Mouse (Mus musculus): ENCODE measurements around the gene Gm32717. TPM values are rescaled to one million over a fixed set of nuclear protein-coding genes. Genes with fewer than 3 reads are reported as not detected.
"Not testable (repeated sequence)": the region's sequence is repeated elsewhere in the genome, so short reads cannot be mapped to it uniquely, and the experiment has no call there.

The Gm32717 gene
- total RNA-seq (2021): under 1 TPM; 0.69 to 0.92 TPM
- long read RNA-seq, experiment 1: 0 reads
- long read RNA-seq, experiment 2: 0 reads

DNA sequence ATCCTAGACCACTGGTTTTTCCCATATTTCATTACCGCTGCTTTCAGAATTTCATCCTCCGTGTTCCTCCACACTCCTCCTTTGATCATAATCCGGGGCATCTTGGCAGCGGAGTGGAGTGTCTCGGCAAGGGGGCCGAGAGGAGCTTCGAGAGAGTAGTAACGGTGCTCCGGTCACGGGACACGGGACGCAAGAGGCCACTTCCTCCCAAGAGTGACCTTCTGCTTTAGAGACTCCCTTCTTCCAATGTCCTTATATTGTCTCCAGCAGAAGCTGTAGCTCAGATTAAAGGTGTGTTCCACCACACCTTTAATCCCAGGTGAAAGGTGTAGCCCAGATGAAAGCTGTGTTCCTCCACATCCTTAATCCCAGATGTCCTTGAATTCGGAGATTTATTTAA lies at the start of gene Gm32717:
Gene Gm32717 (minus strand): TSS at position 101 of the 400 bp plus-strand sequence.
- not testable (repeated sequence) for DNase-seq (ENCODE audit: low spot score in 2 of 2); H3K4me3 ChIP-seq

DNA sequence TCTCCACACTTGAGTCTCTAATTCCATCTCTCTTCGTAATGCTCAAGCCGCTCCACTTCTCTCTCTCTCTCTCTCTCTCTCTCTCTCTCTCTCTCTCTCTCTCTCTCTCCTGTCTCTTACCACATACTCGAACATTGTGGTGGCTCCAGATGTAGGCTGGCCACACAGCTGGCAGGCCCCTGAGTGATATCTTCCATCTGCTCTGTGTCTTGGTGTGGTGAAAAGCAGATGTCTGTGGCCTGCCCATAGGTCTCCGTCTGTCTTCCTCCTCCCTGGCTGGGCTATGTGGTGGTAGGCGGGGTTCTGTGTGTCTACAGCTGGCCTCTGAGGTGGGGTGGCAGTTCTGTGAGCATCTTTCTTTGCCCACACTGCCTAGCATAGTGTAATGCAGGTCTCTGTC lies 42.4 kb upstream of the Gm32717 start:
- H3K4me3 ChIP-seq; DNase-seq (ENCODE audit: low spot score in 2 of 2): not testable (repeated sequence)

More for the DNA sequence above, at the start of gene Gm32717:
- H3K27ac ChIP-seq: not testable (repeated sequence)

DNA sequence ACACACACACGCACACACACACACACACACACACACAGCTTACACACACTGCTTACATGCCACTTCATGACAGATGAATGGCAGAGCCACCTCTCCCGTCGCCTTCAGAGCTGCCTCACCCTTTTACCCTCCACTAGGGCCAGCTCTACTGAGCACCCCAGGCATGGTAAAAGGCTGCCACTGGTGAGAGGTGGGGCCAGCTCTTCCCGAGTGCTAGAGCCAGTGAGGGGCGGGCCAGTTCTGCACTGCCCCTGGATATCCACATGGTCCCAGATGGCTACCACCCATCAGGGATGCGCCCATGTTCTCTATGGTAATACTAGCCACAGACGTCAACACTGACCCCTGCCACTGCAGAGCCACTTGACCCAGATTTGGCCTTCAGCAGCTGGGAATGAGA lies 42.0 kb upstream of the Gm32717 start:
- H3K27ac ChIP-seq; DNase-seq (ENCODE audit: low spot score in 2 of 2); H3K4me3 ChIP-seq: not testable (repeated sequence)

More for the DNA sequence above, 42.4 kb upstream of the Gm32717 start:
- not testable (repeated sequence) for H3K27ac ChIP-seq

DNA sequence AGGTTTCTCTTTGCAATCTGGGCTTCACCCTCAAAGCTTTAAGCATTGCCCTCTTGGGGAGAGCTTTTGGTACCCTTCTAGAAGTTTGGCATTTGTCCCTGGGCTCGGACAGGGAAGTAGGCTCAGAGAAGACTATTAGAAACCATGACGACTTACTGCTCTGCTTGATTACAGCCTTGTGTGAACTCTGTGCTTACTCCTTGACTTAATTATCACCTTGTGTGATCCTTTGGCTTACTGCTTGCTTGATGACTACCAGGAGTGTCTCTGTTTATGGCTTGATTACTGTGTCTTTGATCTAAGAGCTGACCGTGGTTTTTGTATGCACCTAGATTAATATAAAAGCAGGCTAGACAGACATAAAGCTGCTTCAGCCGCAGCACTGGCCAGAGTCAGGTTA lies 37.5 kb upstream of the Gm32717 start:
- DNase-seq (ENCODE audit: low spot score in 2 of 2); H3K4me3 ChIP-seq; H3K27ac ChIP-seq: not testable (repeated sequence)

DNA sequence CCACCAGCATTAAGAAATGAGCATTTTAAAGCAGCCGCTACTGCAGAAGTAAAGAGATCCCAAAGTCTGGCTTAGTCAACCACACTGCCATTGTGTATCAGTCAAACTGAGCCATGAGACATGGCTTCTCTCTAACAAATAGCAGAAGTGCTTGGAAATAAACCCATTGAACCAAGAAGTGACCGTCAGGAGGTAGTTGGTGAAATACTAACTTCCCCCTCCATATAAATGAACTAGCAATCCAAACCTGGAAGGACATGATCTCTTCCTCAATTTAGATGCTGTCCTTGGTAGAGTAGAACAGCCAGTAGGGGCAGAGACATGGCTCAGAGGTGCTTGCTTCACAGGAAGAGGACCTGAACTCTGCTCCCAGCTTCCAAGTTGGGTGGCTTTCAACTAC lies 30.8 kb upstream of the Gm32717 start:
- not testable (repeated sequence) for H3K4me3 ChIP-seq; DNase-seq (ENCODE audit: low spot score in 2 of 2); H3K27ac ChIP-seq

DNA sequence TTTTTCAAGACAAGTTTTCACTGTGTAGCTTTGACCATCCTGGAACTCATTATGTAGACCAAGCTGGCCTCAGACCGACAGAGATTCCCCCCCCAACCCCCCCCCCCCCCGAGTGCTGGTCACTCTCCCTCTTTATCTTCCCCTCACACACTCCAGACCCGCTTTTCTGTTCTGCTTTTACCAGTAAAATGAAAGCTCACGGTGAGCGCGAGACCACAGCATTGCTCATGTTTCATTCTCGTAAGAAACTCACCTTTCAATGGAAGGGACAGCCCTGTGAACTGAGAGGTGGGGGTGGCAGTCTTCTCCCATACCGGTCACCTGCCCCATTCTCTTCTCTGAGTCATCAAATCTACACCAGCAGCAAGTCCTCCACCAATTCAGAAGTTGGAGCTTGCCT lies 28.2 kb upstream of the Gm32717 start:
- not testable (repeated sequence) for H3K27ac ChIP-seq; H3K4me3 ChIP-seq; DNase-seq (ENCODE audit: low spot score in 2 of 2)

DNA sequence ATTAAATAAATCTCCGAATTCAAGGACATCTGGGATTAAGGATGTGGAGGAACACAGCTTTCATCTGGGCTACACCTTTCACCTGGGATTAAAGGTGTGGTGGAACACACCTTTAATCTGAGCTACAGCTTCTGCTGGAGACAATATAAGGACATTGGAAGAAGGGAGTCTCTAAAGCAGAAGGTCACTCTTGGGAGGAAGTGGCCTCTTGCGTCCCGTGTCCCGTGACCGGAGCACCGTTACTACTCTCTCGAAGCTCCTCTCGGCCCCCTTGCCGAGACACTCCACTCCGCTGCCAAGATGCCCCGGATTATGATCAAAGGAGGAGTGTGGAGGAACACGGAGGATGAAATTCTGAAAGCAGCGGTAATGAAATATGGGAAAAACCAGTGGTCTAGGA lies 17.8 kb upstream of the Gm32717 start, which contains the start of gene Gm32802:
Gene Gm32802 (plus strand): TSS at position 301 of the 400 bp plus-strand sequence.
- H3K4me3 ChIP-seq; DNase-seq (ENCODE audit: low spot score in 2 of 2); H3K27ac ChIP-seq: not testable (repeated sequence)

DNA sequence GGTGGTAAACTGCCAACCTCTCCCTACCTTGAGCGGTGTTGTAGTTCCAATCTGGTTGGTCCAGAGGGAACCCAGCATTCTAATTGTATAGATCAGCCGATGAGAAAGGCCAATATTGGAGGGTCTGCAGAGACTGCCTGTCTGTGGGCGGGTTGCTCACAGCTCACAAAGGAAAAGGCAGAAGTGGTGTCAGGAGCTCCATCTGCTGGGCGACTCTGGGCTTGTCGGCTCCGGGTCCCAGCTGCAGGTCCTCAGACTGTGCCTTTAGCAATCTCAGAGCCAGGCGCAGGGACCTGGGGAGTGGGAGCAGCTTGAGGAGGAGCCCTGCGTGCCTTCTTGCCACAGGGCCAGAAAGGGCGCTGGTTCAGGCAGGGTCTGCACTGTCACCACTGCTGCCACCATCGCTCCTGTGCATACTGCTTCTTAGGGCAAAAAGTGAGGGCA lies 10.3 kb upstream of the Gm32717 start:
- Histone ChIP-seq H3K27ac (no peak overlapping the region), H3K4me3 (no peak overlapping the region)
- DNase-seq (ENCODE audit: low spot score in 2 of 2): peak; percentile 7 to 18
- peak; percentile 64 for TF ChIP-seq CTCF (conservative IDR thresholded peaks at IDR 0.05)

DNA sequence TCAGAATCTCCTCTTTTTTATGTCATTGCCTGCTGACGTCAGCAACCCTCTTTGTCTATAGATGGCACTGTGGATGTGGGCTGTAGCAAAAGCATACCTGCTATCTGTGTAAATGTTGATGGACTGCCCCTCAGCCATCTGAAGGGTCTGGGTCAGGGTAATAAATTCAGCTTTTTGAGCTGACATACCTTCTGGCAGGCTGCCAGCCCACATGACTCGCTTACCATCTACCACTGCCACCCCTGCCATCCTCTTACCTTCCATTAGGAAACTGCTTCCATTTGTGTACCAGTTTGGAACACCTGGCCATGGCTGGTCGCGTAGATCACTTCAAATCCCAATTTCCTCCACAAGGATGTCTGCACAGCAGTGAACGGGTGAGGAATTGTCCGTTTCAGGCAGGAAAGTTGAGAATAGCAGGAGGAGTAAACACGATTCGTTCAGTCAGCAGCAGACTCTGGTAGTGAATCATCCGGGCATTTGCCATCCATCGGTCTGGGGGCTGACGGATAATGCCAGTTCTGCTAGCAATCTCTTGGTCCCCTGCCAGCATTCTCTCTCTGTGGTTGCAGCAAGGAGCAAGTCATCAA lies 8.5 kb upstream of the Gm32717 start:
- not testable (repeated sequence) for H3K4me3 ChIP-seq
- DNase-seq (ENCODE audit: low spot score in 2 of 2): peak; percentile 10 to 42

DNA sequence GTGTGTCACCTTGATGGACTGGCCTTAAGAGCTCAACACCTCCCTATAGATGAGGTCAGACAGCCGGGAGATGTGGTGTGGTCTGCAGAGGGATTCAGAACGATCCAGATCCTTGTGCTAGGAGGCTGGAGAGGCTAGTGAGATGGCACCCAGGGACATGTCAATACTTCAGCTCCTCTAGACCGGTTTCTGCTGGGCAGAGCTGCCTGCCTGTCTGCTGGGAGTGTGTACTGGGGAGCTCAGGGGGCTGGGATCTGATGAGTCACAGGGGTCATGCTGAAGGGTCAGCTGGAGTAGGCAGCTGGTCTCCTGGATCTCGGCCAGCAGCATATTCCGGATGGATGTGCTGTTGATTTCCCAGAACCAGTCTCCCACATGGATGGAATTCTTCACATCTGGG lies 8.0 kb downstream of the Gm32717 start:
- H3K4me3 ChIP-seq; H3K27ac ChIP-seq; DNase-seq (ENCODE audit: low spot score in 2 of 2): not testable (repeated sequence)

More for the DNA sequence above, 8.5 kb upstream of the Gm32717 start:
- not testable (repeated sequence) for H3K27ac ChIP-seq

DNA sequence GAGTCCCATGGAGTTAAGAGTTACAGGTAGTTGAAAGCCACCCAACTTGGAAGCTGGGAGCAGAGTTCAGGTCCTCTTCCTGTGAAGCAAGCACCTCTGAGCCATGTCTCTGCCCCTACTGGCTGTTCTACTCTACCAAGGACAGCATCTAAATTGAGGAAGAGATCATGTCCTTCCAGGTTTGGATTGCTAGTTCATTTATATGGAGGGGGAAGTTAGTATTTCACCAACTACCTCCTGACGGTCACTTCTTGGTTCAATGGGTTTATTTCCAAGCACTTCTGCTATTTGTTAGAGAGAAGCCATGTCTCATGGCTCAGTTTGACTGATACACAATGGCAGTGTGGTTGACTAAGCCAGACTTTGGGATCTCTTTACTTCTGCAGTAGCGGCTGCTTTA lies 13.0 kb downstream of the Gm32717 start:
- DNase-seq (ENCODE audit: low spot score in 2 of 2); H3K4me3 ChIP-seq; H3K27ac ChIP-seq: not testable (repeated sequence)

DNA sequence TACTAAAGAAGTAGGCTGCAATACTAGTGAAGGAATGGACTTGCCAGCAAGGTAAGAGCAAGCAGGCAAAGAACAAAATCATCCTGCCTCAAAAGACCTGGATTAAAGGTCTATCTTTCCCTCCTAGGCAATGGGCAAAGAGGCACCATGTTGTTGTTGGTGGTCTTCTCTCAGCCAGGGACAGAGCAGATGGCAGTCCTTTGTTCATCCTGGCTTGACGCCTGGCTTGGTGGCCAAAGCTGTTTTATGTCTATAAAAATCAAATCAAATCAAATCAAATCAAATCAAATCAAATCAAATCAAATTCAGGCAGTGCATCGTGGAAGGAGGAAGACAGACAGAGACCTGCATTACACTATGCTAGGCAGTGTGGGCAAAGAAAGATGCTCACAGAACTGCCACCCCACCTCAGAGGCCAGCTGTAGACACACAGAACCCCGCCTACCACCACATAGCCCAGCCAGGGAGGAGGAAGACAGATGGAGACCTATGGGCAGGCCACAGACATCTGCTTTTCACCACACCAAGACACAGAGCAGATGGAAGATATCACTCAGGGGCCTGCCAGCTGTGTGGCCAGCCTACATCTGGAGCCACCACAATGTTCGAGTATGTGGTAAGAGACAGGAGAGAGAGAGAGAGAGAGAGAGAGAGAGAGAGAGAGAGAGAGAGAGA lies 24.7 kb downstream of the Gm32717 start:
- DNase-seq (ENCODE audit: low spot score in 2 of 2); H3K27ac ChIP-seq; H3K4me3 ChIP-seq: not testable (repeated sequence)

DNA sequence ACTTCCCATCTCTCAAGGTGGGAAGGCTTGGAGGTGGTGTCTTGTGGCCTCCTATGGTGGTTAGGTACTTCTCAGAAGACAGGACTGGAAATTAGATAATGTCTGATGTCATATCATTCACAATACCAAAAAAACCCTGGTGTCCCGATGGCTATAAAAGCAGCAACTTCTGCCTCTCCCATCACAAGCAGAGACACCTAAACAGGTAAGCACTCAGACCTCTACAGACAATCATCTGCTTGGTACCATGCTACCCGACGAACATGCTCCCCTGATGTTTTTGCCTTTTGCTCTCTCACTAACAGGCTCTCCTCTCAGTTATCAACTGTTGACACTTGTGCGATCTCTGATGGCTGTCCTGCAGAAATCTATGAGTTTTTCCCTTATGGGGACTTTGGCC lies 35.9 kb downstream of the Gm32717 start, which contains the start of gene Il22:
Gene Il22 (plus strand): TSS at position 301 of the 400 bp plus-strand sequence.
- no peak for TF ChIP-seq CTCF (conservative IDR thresholded peaks at IDR 0.05)
- H3K4me3 ChIP-seq: no peak within 1 kb of the TSS
- no peak within 1 kb of the TSS for H3K27ac ChIP-seq
- DNase-seq (ENCODE audit: low spot score in 2 of 2): no peak

DNA sequence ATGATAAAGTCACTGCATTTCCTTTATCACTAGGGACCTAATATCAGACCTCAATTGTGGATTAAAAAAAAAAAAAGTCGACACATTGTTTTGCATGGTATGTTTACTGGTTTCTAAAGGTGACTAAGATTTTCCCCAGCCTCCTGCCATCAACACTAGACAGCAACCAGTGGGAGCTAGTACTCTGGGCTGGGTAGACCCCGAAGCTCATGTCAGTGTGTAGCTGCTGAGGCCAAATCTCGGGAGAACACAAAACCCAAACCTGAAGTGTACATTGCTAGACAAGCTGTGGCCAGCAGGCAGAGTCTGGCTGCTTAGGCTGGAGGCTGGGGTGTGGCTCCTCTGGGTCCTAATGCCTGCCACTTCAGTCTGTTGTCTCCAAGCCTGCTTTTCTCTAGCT lies 45.4 kb downstream of the Gm32717 start:
- DNase-seq (ENCODE audit: low spot score in 2 of 2); H3K27ac ChIP-seq; H3K4me3 ChIP-seq: not testable (repeated sequence)

Other genes starting within 250 kb of the Gm32717 start
- 10 to 100 TPM in 1 of 2 experiments, 1 to 10 TPM in 1; 9.5 to 10.5 TPM for gene Mdm1, start 99.0 kb downstream of the Gm32717 start, total RNA-seq (2021)
- not detected for gene Il22, start 35.8 kb downstream of the Gm32717 start, total RNA-seq (2021)
- under 1 TPM; 0.69 to 0.92 TPM for gene Gm32802, start 17.9 kb upstream of the Gm32717 start, total RNA-seq (2021)
- not detected for gene Iltifb, start 54.3 kb upstream of the Gm32717 start, total RNA-seq (2021)
- gene Gm9040, start 86.2 kb upstream of the Gm32717 start, total RNA-seq (2021): not detected
- gene Gm9044, start 91.6 kb upstream of the Gm32717 start, total RNA-seq (2021): not detected
- not detected for gene Gm9045, start 97.1 kb upstream of the Gm32717 start, total RNA-seq (2021)
- not detected for gene Gm9046, start 102.5 kb upstream of the Gm32717 start, total RNA-seq (2021)
- not detected for gene Gm9048, start 107.9 kb upstream of the Gm32717 start, total RNA-seq (2021)
- not detected for gene Gm9049, start 113.3 kb upstream of the Gm32717 start, total RNA-seq (2021)
- gene Ifng, start 200.3 kb upstream of the Gm32717 start, total RNA-seq (2021): not detected